Mouse (Mus musculus): ENCODE results near the gene Gm4981. TPM values are rescaled to one million over a fixed set of nuclear protein-coding genes. Genes with fewer than 3 reads are reported as not detected.

Gene Gm4981
- polyA plus RNA-seq, 1 experiment, result not detected

DNA sequence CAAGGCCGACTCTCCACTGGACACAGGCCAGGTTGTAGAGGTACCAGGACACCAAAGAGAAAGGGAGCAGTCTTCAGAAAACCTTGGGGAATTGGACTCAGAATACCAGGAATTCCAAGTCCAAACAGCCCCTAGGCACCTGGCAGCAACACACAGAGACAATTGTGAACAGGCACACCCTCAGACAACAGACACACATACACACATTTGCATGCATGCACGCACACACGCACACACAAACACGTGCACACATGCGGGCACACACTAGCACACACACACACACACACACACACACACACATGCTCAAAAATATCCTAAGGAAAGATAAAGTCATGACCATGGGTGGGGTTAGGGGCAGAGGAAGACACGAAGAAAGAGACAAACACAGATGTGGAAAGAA lies 15.8 kb downstream of the Gm4981 start:
- Histone ChIP-seq H3K27me3 (ENCODE audit: control insufficient read depth, insufficient read depth, insufficient read length) (no peaks in the 10 kb centered on the region), H3K79me2 (ENCODE audit: control insufficient read depth, insufficient read depth) (no peaks in the 10 kb centered on the region), H3K79me3 (ENCODE audit: low read depth) (no peaks in the 10 kb centered on the region), H3K36me3 (ENCODE audit: control insufficient read depth, insufficient read depth) (no peaks in the 10 kb centered on the region), H3ac (ENCODE audit: control insufficient read depth, insufficient read length, low read depth) (no peak overlapping the region), H3K4me3 (ENCODE audit: insufficient read depth, poor library complexity, severe bottlenecking) (no peak overlapping the region)
- no peak for TF ChIP-seq MYOG (IDR thresholded peaks at IDR 0.05; ENCODE audit: control insufficient read depth, extremely low read depth, insufficient read length)
- no peak for TF ChIP-seq FOSL1 (IDR thresholded peaks at IDR 0.05; ENCODE audit: insufficient read depth, low read length, poor library complexity, severe bottlenecking)
- no peak for TF ChIP-seq CEBPB (IDR thresholded peaks at IDR 0.05; ENCODE audit: low read depth)
- no peak for TF ChIP-seq CTCF (IDR thresholded peaks at IDR 0.05; ENCODE audit: control insufficient read depth, insufficient read depth, insufficient read length)
- TF ChIP-seq MAX (IDR thresholded peaks at IDR 0.05), result no peak
- no peak for TF ChIP-seq USF1 (IDR thresholded peaks at IDR 0.05; ENCODE audit: low read depth)
- no peak for TF ChIP-seq MYOD1 (IDR thresholded peaks at IDR 0.05; ENCODE audit: control insufficient read depth, insufficient read length, low read depth)

GRCm38 (mm10) chr10:58217366-58217765 lies 19.1 kb downstream of the Gm4981 start:
- no peaks in the 10 kb centered on the region for H3K79me2 ChIP-seq (ENCODE audit: control insufficient read depth, insufficient read depth)
- no peaks in the 10 kb centered on the region for H3K27me3 ChIP-seq (ENCODE audit: control insufficient read depth, insufficient read depth, insufficient read length)
- no peak overlapping the region for H3K4me3 ChIP-seq (ENCODE audit: insufficient read depth, poor library complexity, severe bottlenecking)
- no peaks in the 10 kb centered on the region for H3K79me3 ChIP-seq (ENCODE audit: low read depth)
- no peaks in the 10 kb centered on the region for H3K36me3 ChIP-seq (ENCODE audit: control insufficient read depth, insufficient read depth)
- TF ChIP-seq CTCF (IDR thresholded peaks at IDR 0.05; ENCODE audit: control insufficient read depth, insufficient read depth, insufficient read length) (no peak), CEBPB (IDR thresholded peaks at IDR 0.05; ENCODE audit: low read depth) (no peak), MYOG (IDR thresholded peaks at IDR 0.05; ENCODE audit: control insufficient read depth, extremely low read depth, insufficient read length) (no peak), USF1 (IDR thresholded peaks at IDR 0.05; ENCODE audit: low read depth) (no peak)
- no peak overlapping the region for H3ac ChIP-seq (ENCODE audit: control insufficient read depth, insufficient read length, low read depth)

- no peaks in the 10 kb centered on the region for H3K79me3 ChIP-seq (ENCODE audit: low read depth)
- no peaks in the 10 kb centered on the region for H3K79me2 ChIP-seq (ENCODE audit: control insufficient read depth, insufficient read depth)
- no peak overlapping the region for H3ac ChIP-seq (ENCODE audit: control insufficient read depth, insufficient read length, low read depth)
- TF ChIP-seq CEBPB (IDR thresholded peaks at IDR 0.05; ENCODE audit: low read depth) (no peak), MAX (IDR thresholded peaks at IDR 0.05) (no peak), MYOG (IDR thresholded peaks at IDR 0.05; ENCODE audit: control insufficient read depth, extremely low read depth, insufficient read length) (no peak), FOSL1 (IDR thresholded peaks at IDR 0.05; ENCODE audit: insufficient read depth, low read length, poor library complexity, severe bottlenecking) (no peak), CTCF (IDR thresholded peaks at IDR 0.05; ENCODE audit: control insufficient read depth, insufficient read depth, insufficient read length) (no peak), MYOD1 (IDR thresholded peaks at IDR 0.05; ENCODE audit: control insufficient read depth, insufficient read length, low read depth) (no peak), USF1 (IDR thresholded peaks at IDR 0.05; ENCODE audit: low read depth) (no peak)
- no peak overlapping the region for H3K4me3 ChIP-seq (ENCODE audit: insufficient read depth, poor library complexity, severe bottlenecking)
- H3K36me3 ChIP-seq (ENCODE audit: control insufficient read depth, insufficient read depth), result no peaks in the 10 kb centered on the region
- H3K27me3 ChIP-seq (ENCODE audit: control insufficient read depth, insufficient read depth, insufficient read length), result peaks cover 3% of the 10 kb centered on the region
These were observed 21.1 kb downstream of the Gm4981 start for GRCm38 (mm10) chr10:58215353-58215752.

DNA sequence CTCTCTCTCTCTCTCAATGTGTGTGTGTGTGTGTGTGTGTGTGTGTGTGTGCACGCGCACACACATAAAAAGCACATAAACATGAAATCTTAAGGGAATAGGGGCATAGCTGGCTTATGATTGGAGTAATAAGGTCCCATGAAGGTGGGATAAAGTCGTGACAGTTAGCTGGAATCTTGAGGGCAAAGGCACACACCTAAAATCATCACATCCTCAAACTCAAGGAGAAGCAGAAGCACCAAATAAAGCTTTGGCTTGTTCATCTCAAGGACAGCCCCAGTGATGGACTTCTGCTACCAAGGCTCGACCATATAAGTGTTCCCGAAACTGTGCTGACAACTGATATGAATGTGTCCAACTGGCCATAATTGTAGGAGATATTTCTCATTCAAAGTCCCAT lies 21.6 kb downstream of the Gm4981 start:
- H3K4me3 ChIP-seq (ENCODE audit: insufficient read depth, poor library complexity, severe bottlenecking), result no peak overlapping the region
- peaks cover 3% of the 10 kb centered on the region for H3K27me3 ChIP-seq (ENCODE audit: control insufficient read depth, insufficient read depth, insufficient read length)
- H3ac ChIP-seq (ENCODE audit: control insufficient read depth, insufficient read length, low read depth), result no peak overlapping the region
- no peaks in the 10 kb centered on the region for H3K36me3 ChIP-seq (ENCODE audit: control insufficient read depth, insufficient read depth)
- no peaks in the 10 kb centered on the region for H3K79me2 ChIP-seq (ENCODE audit: control insufficient read depth, insufficient read depth)
- no peaks in the 10 kb centered on the region for H3K79me3 ChIP-seq (ENCODE audit: low read depth)
- TF ChIP-seq CTCF (IDR thresholded peaks at IDR 0.05; ENCODE audit: control insufficient read depth, insufficient read depth, insufficient read length) (no peak), MYOD1 (IDR thresholded peaks at IDR 0.05; ENCODE audit: control insufficient read depth, insufficient read length, low read depth) (no peak)

- TF ChIP-seq MYOG (IDR thresholded peaks at IDR 0.05; ENCODE audit: control insufficient read depth, extremely low read depth, insufficient read length) (no peak), USF1 (IDR thresholded peaks at IDR 0.05; ENCODE audit: low read depth) (no peak), CEBPB (IDR thresholded peaks at IDR 0.05; ENCODE audit: low read depth) (no peak), MYOD1 (IDR thresholded peaks at IDR 0.05; ENCODE audit: control insufficient read depth, insufficient read length, low read depth) (no peak), CTCF (IDR thresholded peaks at IDR 0.05; ENCODE audit: control insufficient read depth, insufficient read depth, insufficient read length) (no peak)
- Histone ChIP-seq H3K4me3 (ENCODE audit: insufficient read depth, poor library complexity, severe bottlenecking) (no peak overlapping the region), H3K79me3 (ENCODE audit: low read depth) (no peaks in the 10 kb centered on the region), H3K79me2 (ENCODE audit: control insufficient read depth, insufficient read depth) (no peaks in the 10 kb centered on the region), H3K36me3 (ENCODE audit: control insufficient read depth, insufficient read depth) (no peaks in the 10 kb centered on the region), H3K27me3 (ENCODE audit: control insufficient read depth, insufficient read depth, insufficient read length) (peaks cover 3% of the 10 kb centered on the region), H3ac (ENCODE audit: control insufficient read depth, insufficient read length, low read depth) (no peak overlapping the region)
These were observed 22.0 kb downstream of the Gm4981 start for GRCm38 (mm10) chr10:58214497-58214896.

GRCm38 (mm10) chr10:58212230-58212629 lies 24.3 kb downstream of the Gm4981 start:
- H3K36me3 ChIP-seq (ENCODE audit: control insufficient read depth, insufficient read depth), result no peaks in the 10 kb centered on the region
- H3K4me3 ChIP-seq (ENCODE audit: insufficient read depth, poor library complexity, severe bottlenecking), result no peak overlapping the region
- no peak for TF ChIP-seq MYOD1 (IDR thresholded peaks at IDR 0.05; ENCODE audit: control insufficient read depth, insufficient read length, low read depth)
- no peaks in the 10 kb centered on the region for H3K79me2 ChIP-seq (ENCODE audit: control insufficient read depth, insufficient read depth)
- peaks cover 3% of the 10 kb centered on the region for H3K27me3 ChIP-seq (ENCODE audit: control insufficient read depth, insufficient read depth, insufficient read length)
- H3ac ChIP-seq (ENCODE audit: control insufficient read depth, insufficient read length, low read depth), result no peak overlapping the region
- H3K79me3 ChIP-seq (ENCODE audit: low read depth), result no peaks in the 10 kb centered on the region

All from C2C12 (cell line).